Mouse (Mus musculus): ENCODE measurements at regions not wholly inside any gene's neighbourhood (a gene's known extent, or its start where the extent isn't known, plus 50 kb on each side); places are given as distances from the start of the nearest gene placed in this dataset.

DNA sequence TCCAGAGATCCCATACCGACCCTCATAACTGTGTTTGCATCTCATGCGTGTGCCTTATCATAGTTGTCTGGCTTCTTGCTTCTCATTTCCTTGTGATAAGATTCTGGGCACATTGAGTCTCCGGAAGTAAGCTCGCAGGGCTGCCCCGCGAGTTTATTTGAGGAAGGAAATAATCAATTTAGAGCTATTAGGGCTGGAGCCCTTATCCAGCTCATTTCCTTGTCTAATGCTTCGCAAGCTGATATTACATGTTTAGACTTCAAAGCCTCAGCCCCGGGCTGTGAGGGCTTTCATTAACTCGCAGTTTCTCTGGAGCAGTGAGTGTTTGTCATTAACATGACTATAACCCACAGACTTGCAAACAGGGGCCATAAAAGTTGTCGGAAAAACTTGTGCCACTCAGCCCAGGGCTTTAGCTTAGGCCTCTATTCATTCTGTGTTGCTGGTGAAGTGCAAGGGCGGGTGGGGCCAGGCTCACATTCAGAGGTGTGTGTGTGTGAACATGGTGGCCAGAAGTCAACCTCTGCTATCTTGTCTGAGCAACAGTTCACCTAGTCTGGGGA is 251.0 kb upstream of the Gm5148 start:
- DNase-seq (ENCODE audit: low spot score) = peak; percentile 17

DNA sequence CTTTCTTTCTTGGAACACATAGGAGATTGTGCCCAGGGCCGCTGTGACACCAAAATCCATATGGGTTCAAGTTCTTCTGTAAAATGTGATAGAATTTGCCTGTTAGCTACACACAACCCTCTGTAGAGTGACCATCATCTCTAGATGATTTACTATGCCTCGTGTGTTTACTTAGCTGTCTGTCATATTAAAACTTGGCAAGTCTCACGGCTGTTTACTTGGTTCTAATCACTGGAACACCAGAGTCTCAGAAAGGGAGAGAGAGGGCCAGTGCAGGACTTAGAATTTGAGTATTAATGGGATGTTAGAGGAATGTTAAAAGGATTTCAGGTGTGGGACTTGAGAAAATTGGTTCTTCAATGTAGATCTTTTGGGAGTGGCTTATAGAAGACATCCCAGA is 248.6 kb upstream of the Gm5148 start:
- no peak for DNase-seq (ENCODE audit: low spot score)

DNA sequence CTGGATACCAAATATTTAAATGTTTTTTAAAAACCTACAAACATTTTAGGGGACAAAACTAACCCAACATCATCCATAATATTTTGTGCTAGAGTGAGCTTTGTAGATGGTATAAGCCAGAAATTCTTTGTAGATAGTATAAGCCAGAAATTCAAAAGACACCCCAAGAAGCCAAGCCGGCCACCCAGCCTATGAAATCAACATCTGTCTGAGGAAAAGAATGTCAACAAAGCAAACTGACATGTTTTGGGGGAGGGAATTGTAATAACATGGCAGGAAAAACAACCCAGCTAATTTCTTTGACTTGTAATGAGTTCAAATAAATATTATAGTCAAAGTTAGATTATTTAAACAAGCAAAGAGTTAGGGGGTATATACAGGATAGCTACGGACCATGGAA is 246.9 kb upstream of the Gm5148 start:
- DNase-seq (ENCODE audit: low spot score) = no peak

DNA sequence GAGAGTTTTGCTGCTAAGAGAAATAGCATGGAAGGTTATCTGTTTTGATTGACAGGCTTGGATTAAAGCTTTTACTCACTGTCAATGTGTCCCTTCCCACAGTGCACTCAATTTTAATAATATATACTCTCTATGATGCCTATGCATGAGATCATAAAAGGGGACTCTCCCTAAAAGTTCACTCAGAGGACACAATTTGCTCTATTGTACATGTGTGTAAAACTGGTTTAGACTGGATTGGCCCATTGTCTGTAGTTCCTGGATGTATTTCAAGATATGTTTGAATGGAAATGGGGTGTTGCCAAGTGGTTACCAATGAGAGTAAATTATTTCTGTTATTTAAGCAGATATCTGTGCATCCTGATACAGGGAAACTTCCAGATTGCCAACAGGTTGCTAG is 244.4 kb upstream of the Gm5148 start:
- no peak for DNase-seq (ENCODE audit: low spot score)

DNA sequence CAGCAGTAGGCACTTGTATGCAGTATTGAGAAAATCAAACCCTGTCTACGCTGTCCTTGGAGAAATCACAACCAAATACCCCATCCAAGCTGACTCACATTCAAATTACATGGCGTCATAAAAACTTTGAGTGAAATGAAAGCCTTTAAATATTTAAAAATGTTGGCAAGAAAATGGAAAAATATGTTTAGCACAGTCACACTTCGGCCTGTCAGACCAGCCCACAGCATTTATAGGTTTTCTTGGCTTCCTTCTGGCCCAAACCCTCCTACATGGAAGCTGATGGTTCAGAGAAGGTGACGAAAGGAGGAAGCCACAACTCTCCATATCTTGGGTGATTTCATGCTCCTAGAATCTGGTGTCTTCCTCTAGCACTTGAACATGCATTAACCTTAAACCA is 240.9 kb upstream of the Gm5148 start:
- DNase-seq (ENCODE audit: low spot score) = no peak

DNA sequence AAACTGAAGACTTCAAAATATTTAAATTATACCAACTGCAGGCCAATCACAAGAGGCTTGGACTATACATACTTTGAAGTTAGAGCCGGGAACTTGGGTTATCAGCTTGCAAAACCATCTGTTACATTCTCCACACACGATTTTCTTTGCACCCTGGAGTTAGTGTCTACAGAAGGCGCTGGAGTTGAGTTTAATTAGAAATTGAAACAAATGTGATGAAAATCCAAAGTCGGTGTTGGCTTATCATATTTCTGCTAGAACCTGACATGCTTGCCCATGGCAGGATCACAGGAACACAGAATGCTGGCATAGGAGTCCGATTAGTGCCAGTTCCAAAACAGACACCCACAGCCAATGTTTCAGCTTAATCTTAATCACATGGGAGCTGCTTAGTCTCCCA is 239.8 kb upstream of the Gm5148 start:
- no peak for DNase-seq (ENCODE audit: low spot score)

DNA sequence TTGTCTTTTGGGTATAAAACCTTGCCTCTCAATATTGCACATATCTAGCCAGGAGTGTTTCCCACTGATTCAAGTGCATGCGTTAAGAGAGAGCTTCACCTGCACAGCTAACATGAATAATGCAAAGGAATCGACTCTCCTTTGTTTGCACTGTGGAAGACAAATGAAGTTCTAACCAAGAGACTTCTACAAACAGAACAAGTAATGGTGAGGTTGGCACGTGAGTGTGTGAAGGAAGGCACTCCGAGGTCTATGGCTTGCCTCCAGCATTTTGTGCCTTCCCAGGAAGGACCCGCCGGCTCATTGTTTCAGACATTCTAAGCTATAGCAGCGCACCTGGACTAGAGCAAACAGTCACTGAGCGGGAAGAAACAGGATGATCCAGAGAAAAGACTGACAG is 238.5 kb upstream of the Gm5148 start:
- DNase-seq (ENCODE audit: low spot score) = no peak

DNA sequence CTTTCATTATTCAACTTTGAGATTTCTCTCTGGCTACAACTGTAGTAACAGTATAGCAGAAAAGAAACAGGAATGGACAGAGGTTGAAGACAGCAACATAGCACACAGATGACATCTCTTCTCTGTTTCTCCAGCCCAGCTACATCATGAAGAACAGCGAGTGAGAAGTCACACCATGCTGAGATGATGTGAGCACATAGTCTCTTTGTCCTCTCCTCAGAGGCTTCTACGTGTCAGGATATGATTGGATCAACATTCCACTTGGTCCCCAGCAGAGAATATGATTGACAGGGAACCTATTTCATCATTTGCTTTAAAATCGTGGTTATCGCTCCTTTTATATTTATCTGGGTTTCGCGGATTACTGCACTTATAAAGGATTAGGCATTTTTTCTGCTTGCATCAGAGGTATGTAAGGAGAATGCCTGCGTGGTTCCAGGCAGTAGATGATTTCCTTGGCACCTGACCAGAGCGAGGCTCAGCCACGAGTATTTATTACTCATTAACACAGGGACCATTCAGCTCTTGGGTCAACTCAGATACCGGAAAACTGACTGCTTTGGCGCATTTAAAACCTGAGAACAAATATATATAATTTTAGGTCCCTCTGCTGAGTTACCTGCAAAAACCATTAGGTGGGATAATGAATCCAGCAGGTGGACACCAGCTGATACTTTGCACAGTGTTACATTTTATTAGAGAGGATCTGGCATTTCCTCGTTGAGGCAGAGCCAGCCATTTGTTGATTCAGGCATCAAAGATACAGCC is 237.9 kb upstream of the Gm5148 start:
- no peak for DNase-seq (ENCODE audit: low spot score)

DNA sequence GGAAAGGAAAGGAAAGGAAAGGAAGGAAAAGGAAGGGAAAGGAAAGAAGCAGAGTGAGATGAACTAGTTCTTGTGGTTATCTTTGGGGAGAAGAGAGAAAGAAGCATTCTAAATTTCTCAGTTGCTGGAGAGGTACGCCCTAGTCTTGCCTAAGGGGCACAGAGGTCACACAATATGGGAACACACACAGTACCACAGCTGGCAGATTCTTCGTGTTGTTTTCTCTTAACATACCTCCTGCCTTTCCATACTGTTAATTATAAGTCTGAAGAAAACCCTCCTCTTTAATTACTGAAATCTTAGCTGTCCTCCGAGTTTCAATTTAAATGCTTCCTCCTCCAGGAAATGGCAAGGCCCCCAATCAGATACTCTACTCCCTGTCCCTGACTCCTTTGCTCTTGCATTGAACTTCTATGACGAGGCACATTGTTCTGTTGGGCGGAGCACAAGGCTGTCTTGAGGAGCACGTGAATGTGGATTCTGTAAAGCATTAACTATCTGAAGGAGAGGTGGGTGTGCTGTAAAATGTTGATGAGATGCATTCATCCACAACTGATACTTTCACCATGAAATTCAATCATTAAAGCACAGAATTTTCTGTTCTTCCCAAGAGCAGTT is 234.2 kb upstream of the Gm5148 start:
- no peak for DNase-seq (ENCODE audit: low spot score)

DNA sequence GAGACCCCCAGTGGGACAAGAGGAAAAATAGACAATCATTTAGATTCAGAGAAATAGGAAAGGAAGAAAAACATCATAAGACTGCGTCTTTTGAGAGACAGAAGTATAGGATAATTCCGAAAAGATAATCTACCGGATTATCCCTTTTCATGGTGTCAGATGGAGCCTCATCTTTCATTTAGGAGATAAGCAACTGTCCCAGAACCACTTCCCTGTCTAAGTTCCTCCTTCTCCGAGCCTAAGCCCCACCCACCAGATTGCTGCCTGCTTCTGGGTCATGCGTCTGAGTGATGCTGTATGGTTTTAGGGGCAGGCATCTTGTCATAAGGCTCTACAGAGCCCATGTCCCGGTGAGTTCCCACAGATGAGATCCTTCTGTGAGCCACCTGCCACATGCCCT is 232.3 kb upstream of the Gm5148 start:
- DNase-seq (ENCODE audit: low spot score) = no peak

DNA sequence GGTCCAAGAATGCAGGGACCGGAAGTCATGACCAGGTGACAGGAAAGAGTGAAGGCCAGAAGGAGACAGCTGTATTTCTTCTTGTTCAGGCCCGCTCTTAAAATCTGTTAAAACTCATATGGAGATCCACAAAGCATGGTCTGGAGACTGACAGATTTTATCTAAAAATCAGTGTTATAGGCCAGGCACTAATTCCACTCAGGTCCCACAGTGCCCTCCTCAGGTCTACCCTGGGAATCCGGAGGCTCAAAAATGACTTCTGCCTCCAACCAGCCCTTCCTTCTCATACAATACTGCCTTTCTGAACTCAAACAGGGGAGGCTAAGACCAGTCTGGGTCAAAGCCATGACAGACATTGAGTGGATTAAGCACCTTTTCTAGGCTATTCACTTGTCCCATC is 228.6 kb upstream of the Gm5148 start:
- DNase-seq (ENCODE audit: low spot score) = no peak

DNA sequence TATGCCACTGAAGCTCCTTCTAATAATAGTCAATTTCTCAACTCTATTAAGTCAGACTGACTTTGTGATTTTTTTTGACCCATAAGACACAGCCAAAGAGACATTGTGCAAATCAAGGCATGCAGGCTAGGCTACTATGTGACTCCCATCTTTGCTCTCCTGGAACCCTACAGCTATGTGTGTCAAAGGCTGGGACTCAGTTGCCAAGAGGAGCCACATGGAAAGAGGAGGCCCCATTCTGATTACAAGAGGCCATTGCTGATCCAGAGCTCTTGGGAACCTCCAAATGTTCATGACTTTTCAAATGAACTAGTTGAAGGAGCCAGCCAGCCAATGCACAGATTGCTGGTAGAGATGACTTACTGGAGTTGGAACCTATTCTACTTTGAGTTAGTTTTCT is 228.0 kb upstream of the Gm5148 start:
- no peak for DNase-seq (ENCODE audit: low spot score)

DNA sequence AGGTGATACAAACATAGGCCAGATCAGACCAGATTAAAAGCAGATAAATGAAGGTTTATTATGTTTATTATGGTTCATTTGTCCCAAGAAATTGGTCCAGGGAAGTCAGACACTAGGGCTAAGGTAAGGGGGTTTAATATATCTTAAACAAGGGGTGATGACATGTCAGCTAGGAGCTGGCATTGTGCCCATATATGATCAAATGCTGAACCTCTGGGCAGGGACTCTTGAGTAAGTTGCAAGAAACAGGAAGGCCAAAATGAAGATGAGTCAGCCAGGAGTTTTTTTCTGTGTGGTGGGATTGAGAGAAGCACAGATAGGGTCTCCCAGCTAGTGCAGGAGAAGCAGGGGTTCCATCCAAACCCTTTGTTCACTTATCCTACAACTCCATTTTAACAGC is 219.4 kb upstream of the Gm5148 start:
- DNase-seq (ENCODE audit: low spot score) = no peak

DNA sequence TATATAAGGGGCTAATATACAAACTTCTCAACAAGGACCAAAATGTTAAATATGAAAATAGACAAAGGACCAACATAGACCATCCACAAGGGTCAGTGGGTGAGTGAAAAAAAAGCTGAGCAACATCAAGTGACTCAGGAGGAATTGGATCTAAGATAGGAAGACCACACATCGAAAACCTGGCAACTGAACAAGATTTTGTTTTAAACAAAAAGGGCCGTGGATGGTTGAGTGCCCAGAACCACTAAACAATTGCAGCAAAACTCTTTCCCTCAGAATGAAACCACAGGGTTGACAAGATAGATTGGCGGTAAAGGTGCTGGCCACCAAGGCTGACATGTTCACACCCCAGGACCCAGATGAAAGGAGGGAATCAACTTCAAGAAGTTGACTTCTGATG is 215.7 kb upstream of the Gm5148 start:
- DNase-seq (ENCODE audit: low spot score) = no peak

DNA sequence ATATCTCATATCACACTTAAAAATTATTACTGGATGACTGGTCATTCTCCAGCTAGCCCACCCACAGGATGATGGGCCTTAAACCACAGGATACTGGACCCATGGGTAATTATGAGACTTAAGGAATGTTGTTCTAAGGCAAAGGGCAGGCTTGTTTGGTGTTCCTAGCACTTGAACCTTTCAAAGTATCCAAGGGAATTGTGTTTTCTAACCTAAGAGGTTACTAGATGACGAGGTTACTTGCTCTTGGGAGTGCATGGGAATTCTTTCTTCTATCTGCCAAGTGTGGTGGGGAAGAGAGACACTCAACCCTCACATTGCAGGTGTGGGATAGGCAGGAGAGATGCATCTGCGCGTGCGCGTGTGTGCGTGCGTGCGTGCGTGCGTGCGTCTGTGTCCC is 214.6 kb upstream of the Gm5148 start:
- no peak for DNase-seq (ENCODE audit: low spot score)

DNA sequence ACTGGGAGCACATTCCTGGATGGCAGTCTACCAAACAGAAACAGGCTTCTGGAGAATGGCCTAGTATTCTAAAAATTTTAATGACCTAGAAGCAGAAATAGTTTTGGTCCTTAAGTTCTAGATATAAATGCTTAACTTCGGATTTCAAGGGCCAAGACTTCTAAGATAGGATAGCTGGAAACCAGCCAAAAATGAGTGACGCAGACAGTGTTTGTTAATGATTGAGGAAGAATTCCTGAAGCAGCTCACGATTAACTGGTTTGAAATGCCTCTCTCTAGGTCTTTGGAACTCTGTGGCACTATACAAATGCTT is 213.9 kb upstream of the Gm5148 start:
- no peak for DNase-seq (ENCODE audit: low spot score)

DNA sequence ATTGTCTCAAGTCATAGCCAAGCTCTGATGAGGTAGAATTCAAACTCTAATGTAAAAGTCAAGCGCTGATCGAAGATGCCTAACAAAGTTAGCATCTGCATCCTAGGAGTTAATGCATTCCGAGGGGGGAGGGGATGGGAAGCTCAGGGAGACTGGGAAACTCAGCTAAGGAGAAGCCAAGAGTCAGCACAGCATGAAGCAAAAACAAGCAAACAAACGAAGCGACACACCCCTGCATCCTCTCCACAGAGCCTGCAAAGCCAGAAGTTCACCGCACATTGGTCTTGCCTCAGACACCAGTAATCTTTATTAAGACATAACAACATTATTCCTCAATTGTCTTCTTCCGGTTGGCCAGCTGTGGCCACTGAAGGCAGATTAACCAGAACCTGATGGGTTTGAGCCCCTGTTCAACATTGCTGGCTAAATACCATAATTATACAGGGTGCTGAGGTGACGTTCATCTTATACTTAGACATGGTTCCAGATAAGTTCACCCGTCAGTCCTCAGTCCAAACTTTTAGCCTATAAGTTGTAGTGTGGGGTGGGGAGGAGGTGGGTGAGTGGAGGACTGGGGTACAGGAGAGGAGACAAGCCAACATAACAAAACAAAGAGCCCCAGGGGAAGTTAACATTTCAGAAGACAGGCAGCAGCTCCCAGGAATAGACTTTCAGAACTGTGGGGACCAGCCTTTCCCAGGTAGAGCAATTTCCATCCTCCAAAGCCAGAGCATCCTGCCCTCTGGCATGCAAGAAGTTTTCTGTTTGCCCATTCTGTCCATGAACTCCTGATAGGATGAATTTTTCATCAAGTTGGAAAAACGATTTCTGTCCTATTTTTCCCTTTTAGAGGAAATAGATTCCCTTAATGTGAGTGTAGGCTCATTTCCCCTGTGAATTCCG is 213.3 kb upstream of the Gm5148 start:
- no peak for DNase-seq (ENCODE audit: low spot score)

DNA sequence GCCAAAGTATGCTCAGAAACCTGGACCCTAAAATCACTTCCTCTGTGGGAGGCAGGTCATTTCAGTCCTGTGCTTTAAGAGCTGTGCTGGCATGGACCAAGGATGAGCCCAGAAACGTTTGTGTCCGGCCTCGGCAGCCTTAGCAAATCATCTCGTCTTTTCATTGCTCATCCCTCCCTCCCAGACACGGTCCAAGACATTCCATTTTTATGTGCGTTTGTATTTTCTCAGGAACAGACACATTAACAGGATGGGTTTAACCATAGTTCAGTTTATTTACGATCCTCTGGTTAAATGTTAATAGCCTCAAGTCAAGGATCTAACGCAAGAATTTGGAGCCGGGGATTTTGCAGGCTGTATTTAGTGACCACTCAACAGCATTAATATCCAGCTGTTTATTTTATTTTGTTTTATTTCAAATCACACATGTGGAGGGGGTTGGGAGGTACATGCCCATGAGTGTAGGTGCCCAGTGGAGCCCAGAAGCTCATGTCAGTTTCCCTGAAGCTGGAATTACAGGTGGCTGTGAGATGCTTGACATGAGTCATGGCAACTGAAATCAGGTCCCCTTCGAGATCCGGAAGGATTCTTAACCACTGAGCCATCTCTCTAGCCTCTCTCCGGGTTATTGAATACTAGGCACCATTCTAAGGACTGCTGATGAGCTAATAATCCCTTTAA is 212.1 kb upstream of the Gm5148 start:
- no peak for DNase-seq (ENCODE audit: low spot score)

DNA sequence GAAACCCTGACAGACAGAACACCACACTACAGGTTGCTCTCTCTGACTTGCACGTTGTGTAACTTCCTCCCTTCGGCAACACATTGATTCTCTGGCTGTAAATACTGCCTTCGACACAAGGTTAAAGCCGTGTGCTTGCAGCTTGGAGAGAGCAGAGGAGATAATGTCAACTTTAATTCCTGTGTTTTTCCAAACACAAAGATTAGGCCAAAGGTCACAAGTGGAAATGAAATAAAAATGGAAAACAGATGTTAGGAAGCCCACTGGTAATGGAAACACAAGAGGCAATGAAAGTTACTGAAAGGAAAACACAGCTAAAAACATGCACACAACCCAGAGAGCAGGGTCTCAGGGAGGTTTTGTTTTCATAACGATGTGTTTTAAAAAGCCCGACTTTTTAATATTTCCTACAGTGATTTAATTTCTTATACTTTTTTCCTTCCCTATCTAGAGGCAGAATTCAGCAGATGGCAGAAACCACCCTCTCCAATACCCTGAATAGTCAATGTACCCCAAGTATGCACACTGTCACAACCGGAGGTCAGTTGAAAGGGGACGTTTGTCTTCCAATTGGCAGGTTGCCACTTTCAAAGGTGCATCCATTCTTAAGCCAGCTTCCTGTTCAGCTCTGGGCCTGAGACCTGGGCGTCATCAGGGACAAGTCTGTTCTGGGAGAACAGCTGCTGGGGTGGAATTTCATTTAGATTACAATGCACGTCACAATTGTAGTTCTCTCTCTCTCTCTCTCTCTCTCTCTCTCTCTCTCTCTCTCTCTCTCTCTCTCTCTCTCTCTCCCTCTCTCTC is 210.8 kb upstream of the Gm5148 start:
- DNase-seq (ENCODE audit: low spot score) = peak; percentile 61

DNA sequence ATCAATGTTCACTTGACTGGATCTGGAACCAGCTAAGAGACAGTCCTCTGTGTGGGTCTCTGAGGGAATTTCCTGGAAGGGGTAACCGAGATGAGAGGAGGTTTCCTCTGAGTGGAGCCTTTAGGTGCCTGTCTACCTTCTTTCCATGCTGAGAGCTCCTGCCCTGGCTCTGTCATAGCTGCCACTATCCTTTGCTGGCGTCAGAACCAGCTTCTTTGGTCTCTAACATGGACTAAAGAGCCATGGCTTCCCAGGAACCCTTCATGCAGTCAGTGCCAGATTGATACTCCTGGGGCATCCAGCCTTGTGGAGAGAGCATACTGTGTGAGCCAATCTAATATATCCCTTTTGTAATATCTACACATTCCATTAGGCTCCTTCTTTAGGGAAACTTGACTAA is 209.9 kb upstream of the Gm5148 start:
- DNase-seq (ENCODE audit: low spot score) = no peak

DNA sequence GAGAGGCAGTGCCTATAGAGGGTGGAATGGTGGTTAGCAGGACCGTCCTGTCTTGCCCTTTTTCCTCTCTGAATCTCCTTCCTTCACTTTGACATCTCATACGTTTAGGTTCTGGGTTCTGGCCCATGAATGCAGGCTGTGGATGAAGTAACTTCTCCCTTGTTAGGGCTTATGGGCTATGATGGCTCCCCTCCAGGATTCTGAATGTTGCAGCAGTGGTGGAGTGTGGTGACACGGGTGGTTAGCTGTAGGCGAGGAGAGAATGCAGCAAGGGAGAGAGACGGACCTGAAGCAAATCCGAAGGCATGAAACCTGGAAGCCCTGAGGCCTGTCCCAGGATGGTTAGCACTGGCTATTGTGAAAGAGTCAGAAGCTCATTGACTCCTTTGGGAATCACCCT is 204.4 kb upstream of the Gm5148 start:
- DNase-seq (ENCODE audit: low spot score) = no peak

Data from embryo, embryonic 10 days (tissue).